Mouse (Mus musculus): ENCODE measurements around the gene Pex6.

Pex6 gene

DNA sequence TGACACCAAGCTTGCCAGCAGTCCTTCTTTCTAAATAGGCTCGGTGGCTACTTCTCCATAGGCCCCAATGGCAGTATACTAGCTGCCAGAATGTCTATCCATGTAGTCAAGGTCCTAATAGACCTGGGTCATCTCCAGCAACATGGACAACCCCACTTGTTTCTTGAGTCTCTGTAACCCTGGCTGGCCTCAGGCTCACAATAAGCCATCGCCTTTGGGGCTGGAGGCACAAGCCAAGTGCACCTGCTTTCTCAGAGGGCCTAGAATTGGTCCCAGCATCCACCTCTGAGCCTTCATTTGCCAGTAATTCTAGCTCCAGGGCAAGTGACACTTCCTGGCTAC lies 62.8 kb downstream of the Pex6 start:
- no peak for DNase-seq (ENCODE audit: low read depth, low spot score)

DNA sequence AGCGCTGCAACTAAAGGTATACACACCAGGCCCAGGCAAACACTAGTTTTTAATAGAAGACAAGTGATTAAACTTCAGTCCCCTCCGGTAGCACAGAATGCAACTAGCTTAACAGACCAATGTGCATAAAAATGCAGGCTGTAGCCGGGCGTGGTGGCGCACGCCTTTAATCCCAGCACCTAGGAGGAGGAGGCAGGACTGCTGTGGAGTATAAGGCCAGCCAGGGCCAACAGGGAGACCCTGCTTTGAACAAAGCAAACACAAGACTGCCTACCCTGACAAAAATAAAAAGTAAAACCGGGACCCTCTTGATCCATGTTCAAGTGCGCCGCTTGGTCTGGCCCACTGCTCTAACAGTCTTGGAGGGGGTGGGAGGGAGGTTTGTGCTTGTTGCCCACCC lies 63.8 kb downstream of the Pex6 start:
- DNase-seq (ENCODE audit: low read depth, low spot score), result no peak

All from retina, postnatal 7 days (tissue).